Mouse (Mus musculus) kidney, adult 2 months (tissue): ENCODE measurements at regions not wholly inside any gene's neighbourhood (a gene's known extent, or its start where the extent isn't known, plus 50 kb on each side); places are given as distances from the start of the nearest gene placed in this dataset.

Experiments used
- DNase-seq: peaks from one replicate; pipeline ENCODE4 v3.0.0; 2021
- H3K27ac ChIP-seq: fragments of 200-500 bp; 2 replicates; pipeline ENCODE4 v1.5.1; 2012; ENCODE audit warnings: low read depth, low read length, control low read depth, inconsistent platforms; ENCODE audit not compliant: insufficient read depth
- H3K27me3 ChIP-seq: fragments of 200-500 bp; replicated peaks from 2 replicates; pipeline ENCODE4 v1.6.1; 2012; ENCODE audit warnings: mild to moderate bottlenecking, moderate library complexity, low read length, inconsistent platforms; ENCODE audit not compliant: control insufficient read depth, insufficient read depth
- H3K36me3 ChIP-seq: fragments of 200-500 bp; 2 replicates; pipeline ENCODE4 v1.6.1; 2012; ENCODE audit warnings: mild to moderate bottlenecking, moderate library complexity, low read length, inconsistent platforms; ENCODE audit not compliant: control insufficient read depth, insufficient read depth
- H3K4me1 ChIP-seq: fragments of 200-500 bp; 2 replicates; pipeline ENCODE4 v1.6.1; 2011; ENCODE audit warnings: low read length; ENCODE audit not compliant: control insufficient read depth, insufficient read depth
- H3K4me3 ChIP-seq: fragments of 200-500 bp; 2 replicates; pipeline ENCODE4 v1.5.1; 2011; ENCODE audit warnings: mild to moderate bottlenecking, low read depth, low read length, control low read depth; ENCODE audit not compliant: insufficient read depth
- CTCF ChIP-seq: fragments of 200-500 bp; conservative IDR thresholded peaks from 2 replicates; pipeline ENCODE4 v1.5.1; 2011; ENCODE audit warnings: low read depth, mild to moderate bottlenecking, control low read depth, low read length, moderate library complexity, mixed read lengths; ENCODE audit not compliant: insufficient read depth, insufficient read length
- POLR2A ChIP-seq: fragments of 200-500 bp; IDR thresholded peaks from one replicate; pipeline ENCODE4 v1.6.1; 2011; ENCODE audit warnings: low read depth, low read length, control low read depth
- WGBS: fragments of 180-500 bp; shearing (Covaris S2); methylation state at CpG from one replicate; pipeline ENCODE4 v1.1.7; 2018; 5-methylcytosine and 5-hydroxymethylcytosine counted together

- Histone ChIP-seq H3K4me3 (no peak overlapping the region), H3K27ac (no peak overlapping the region), H3K36me3 (no peaks in the 10 kb centered on the region), H3K27me3 (no peaks in the 10 kb centered on the region), H3K4me1 (no peaks in the 10 kb centered on the region; the same call in 1 of the 2 replicates)
- TF ChIP-seq CTCF (no peak), POLR2A (no peak)
- WGBS: 81% methylated on average over 4 of the region's 4 CpGs
- DNase-seq: no peak
Observed at GRCm38 (mm10) chr8:97431467-97431866, 1543.1 kb upstream of the Got2 start.

- Histone ChIP-seq H3K36me3 (no peaks in the 10 kb centered on the region), H3K4me1 (no peaks in the 10 kb centered on the region), H3K27ac (no peak overlapping the region), H3K27me3 (no peaks in the 10 kb centered on the region), H3K4me3 (no peak overlapping the region)
- TF ChIP-seq POLR2A (no peak), CTCF (no peak)
- DNase-seq: no peak
- 56% methylated on average over 1 of the region's 1 CpGs for WGBS
Observed at GRCm38 (mm10) chr8:97422331-97422730, 1534.0 kb upstream of the Got2 start.

GRCm38 (mm10) chr8:97414742-97415141, 1526.4 kb upstream of the Got2 start:
- DNase-seq: no peak
- H3K36me3 ChIP-seq: no peaks in the 10 kb centered on the region
- no peaks in the 10 kb centered on the region for H3K27me3 ChIP-seq
- 79% methylated on average over 1 of the region's 1 CpGs for WGBS
- no peak overlapping the region for H3K4me3 ChIP-seq
- TF ChIP-seq POLR2A: no peak
- TF ChIP-seq CTCF: no peak
- peaks cover 3% of the 10 kb centered on the region; the same call in 1 of the 2 replicates for H3K4me1 ChIP-seq
- no peak overlapping the region for H3K27ac ChIP-seq

DNA sequence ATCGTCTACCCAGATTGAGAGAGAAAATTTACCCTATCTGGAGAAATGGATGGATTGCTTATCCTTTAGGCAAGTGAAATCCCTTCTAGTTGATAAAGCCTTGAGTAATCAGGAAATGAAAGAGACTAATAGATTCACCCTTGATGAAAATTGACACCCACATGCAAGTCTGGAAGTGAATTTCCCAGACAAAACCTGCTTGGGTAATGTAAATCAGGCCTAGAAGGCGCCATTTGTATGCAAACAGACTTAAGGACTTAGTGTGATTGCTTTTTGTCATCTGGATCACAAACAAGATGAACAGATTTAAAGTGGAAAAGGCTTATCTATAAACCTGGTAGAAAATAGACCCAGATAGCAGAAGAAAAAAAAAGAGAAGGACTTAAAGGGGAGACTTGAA, 1515.0 kb upstream of the Got2 start:
- Histone ChIP-seq H3K4me1 (peaks cover 5% of the 10 kb centered on the region; the same call in 1 of the 2 replicates), H3K36me3 (no peaks in the 10 kb centered on the region), H3K4me3 (no peak overlapping the region), H3K27ac (no peak overlapping the region), H3K27me3 (no peaks in the 10 kb centered on the region)
- no peak for TF ChIP-seq CTCF
- no peak for TF ChIP-seq POLR2A
- no peak for DNase-seq
- WGBS: 81% methylated on average over 2 of the region's 2 CpGs

DNA sequence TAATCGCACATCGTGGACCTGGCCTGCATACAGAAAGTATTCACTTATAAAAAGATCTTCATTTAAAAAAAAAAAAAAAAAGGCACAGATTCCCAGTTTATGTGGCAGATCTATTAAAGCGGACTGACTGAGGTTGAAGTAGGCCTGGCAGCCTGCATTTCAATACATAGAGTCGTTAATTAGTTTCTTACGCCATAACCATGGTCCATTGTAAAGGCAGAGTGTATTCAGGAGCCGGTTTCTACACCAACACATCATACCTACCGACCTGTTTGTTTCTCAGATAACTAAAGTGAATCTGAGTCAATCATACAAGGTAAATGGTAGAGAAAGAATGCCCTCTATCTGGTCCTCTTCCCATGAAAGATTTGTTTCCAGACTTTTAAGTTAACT, 1509.0 kb upstream of the Got2 start:
- H3K27me3 ChIP-seq: no peaks in the 10 kb centered on the region
- 60% methylated on average over 7 of the region's 7 CpGs for WGBS
- H3K4me3 ChIP-seq: no peak overlapping the region
- no peaks in the 10 kb centered on the region for H3K36me3 ChIP-seq
- H3K4me1 ChIP-seq: peaks cover 3% of the 10 kb centered on the region; the same call in 1 of the 2 replicates
- no peak overlapping the region for H3K27ac ChIP-seq
- DNase-seq: no peak
- no peak for TF ChIP-seq CTCF

DNA sequence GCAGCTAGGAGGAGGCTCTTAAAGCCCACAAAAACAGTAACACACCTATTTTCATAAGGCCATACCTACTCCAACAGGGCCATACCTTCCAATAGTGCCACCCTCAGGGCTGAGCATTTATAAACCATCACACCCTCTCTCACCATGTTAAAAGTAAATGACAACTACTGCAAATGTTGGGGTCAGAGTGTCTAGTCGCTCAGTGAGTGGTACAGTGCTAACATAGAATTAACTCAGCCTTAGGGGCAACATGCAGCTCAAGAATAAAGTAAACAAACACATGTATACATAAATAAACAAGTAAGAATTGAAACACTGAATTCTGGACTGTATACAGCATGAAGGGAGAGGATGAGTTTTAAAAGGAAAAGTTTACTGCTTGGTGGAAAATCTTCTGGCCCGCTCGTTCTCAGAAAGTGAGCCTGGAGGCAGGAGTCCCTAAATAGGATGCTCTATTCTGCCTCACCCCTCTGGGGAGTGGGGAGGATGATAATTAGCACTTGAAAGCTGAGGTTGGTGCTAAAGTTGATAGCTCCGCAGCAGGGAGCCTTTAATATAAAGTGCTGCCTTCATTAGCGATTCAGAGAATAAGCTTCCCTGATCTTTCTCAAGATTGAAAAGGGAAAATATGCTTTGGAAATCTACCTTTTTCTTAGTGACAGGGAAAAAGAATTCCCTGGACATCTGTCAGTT, 1508.4 kb upstream of the Got2 start:
- DNase-seq: no peak
- Histone ChIP-seq H3K4me1 (no peaks in the 10 kb centered on the region), H3K36me3 (no peaks in the 10 kb centered on the region), H3K27ac (no peak overlapping the region), H3K4me3 (no peak overlapping the region), H3K27me3 (no peaks in the 10 kb centered on the region)
- WGBS: 58% methylated on average over 5 of the region's 5 CpGs
- no peak for TF ChIP-seq CTCF

DNA sequence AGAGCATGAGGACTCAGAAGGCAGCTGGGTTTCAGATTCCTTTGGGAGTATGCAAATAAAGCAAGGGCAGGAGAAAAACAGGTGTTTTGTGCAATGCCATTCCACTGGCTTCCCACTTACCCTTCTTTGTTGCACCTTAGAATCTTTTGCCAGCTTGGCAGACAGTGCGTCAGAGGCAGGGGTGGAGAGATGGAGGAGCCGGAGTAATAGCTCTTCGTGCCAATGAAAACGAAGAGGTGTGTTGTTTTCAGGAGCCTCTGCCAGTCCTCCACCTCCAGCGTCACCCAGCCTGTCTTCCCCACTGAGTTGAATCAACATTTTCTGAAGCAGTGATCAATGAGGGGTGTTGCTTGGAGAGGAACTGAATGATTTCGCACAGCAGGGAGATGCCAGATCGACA, 1501.3 kb upstream of the Got2 start:
- Histone ChIP-seq H3K36me3 (no peaks in the 10 kb centered on the region), H3K27ac (no peak overlapping the region), H3K27me3 (no peaks in the 10 kb centered on the region), H3K4me1 (no peaks in the 10 kb centered on the region), H3K4me3 (no peak overlapping the region)
- WGBS: 16% methylated on average over 7 of the region's 7 CpGs
- no peak for DNase-seq
- TF ChIP-seq POLR2A: no peak
- no peak for TF ChIP-seq CTCF

DNA sequence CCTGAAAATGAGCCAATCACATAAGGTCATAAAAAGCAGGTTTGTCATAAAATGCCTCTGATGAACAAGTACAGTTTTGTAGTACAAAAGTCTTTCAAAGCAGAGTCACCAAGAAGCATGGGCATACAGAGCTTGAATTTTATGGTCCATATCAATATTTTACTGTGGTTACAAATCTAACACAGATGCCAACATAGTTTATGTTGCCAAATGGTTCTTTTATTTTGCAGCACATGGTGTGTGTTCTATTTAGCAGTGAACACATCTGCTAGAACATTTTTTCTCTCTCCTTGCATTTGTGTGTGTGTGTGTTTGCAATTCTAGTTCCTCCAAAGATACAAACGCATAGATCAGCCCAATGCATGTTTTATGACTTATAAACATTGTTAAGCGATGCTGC, 1500.8 kb upstream of the Got2 start:
- Histone ChIP-seq H3K27ac (no peak overlapping the region), H3K4me3 (no peak overlapping the region), H3K4me1 (no peaks in the 10 kb centered on the region), H3K27me3 (no peaks in the 10 kb centered on the region), H3K36me3 (no peaks in the 10 kb centered on the region)
- no peak for DNase-seq
- WGBS: 18% methylated on average over 2 of the region's 2 CpGs
- TF ChIP-seq CTCF (no peak), POLR2A (no peak)
